Mouse (Mus musculus) left cerebral cortex, adult 2 months (tissue): ENCODE measurements around the gene Etv6. TPM values are rescaled to one million over a fixed set of nuclear protein-coding genes. Genes with fewer than 3 reads are reported as not detected.

Experiments
- DNase-seq, 2 experiments: peaks; one replicate each; pipeline ENCODE4 v3.0.0; 2021 to 2022; ENCODE audit warnings: low spot score in 2 of 2, mixed read lengths in 1 of 2; ENCODE audit errors: extremely low spot score in 1 of 2
- H3K27ac ChIP-seq: fragments of 200-600 bp; 2 replicates; pipeline ENCODE4 v1.8.1; 2022
- H3K4me3 ChIP-seq: fragments of 200-600 bp; 2 replicates; pipeline ENCODE4 v1.8.1; 2022
- CTCF ChIP-seq: fragments of 200-600 bp; IDR thresholded peaks from 2 replicates; pipeline ENCODE4 v1.8.1; 2022; ENCODE audit warnings: antibody characterized with exemption, mild to moderate bottlenecking, moderate library complexity
- intact Hi-C: fragments of 180-260 bp; cut with DNase I; formaldehyde crosslinking; loops from one replicate; pipeline ENCODE4 v1.15.1; 2025
- total RNA-seq, 2 experiments: library from RNA; stranded (reverse); gene quantifications; 2 replicates each; pipeline ENCODE4 v1.2.3; 2021

Gene Etv6
- total RNA-seq, 2 experiments from 2014 or later, result 18.7 to 19.3 TPM

- DNase-seq, result no peak
- intact Hi-C loops, result no loop called here
- TF ChIP-seq CTCF, result no peak
- no peak overlapping the region for H3K4me3 ChIP-seq
- no peak overlapping the region for H3K27ac ChIP-seq
Observed at GRCm38 (mm10) chr6:134103519-134103918, 68.0 kb downstream of the Etv6 start.

GRCm38 (mm10) chr6:134105514-134106201 is 70.2 kb downstream of the Etv6 start:
- no peak for DNase-seq
- intact Hi-C loops, result no loop called here
- Histone ChIP-seq H3K27ac (no peak overlapping the region), H3K4me3 (no peak overlapping the region)
- no peak for TF ChIP-seq CTCF

GRCm38 (mm10) chr6:134107696-134108095 is 72.2 kb downstream of the Etv6 start:
- no peak overlapping the region for H3K4me3 ChIP-seq
- DNase-seq, result no peak
- intact Hi-C loops, result no loop called here
- TF ChIP-seq CTCF, result no peak
- H3K27ac ChIP-seq, result no peak overlapping the region

GRCm38 (mm10) chr6:134109675-134110074 is 74.2 kb downstream of the Etv6 start:
- Histone ChIP-seq H3K27ac (no peak overlapping the region), H3K4me3 (no peak overlapping the region)
- intact Hi-C loops, result no loop called here
- no peak for TF ChIP-seq CTCF
- no peak for DNase-seq

- no peak for DNase-seq
- intact Hi-C loops, result no loop called here
- Histone ChIP-seq H3K27ac (no peak overlapping the region), H3K4me3 (no peak overlapping the region)
- no peak for TF ChIP-seq CTCF
Observed at GRCm38 (mm10) chr6:134110206-134110605, 74.7 kb downstream of the Etv6 start.

- intact Hi-C loops, result no loop called here
- Histone ChIP-seq H3K4me3 (no peak overlapping the region), H3K27ac (no peak overlapping the region)
- DNase-seq, result no peak
- TF ChIP-seq CTCF, result no peak
Observed at GRCm38 (mm10) chr6:134111599-134111998, 76.1 kb downstream of the Etv6 start.

- intact Hi-C loops, result no loop called here
- no peak overlapping the region for H3K27ac ChIP-seq
- no peak overlapping the region for H3K4me3 ChIP-seq
- no peak for TF ChIP-seq CTCF
- DNase-seq, result no peak
Observed at GRCm38 (mm10) chr6:134112753-134113152, 77.3 kb downstream of the Etv6 start.

GRCm38 (mm10) chr6:134113168-134113567 is 77.7 kb downstream of the Etv6 start:
- Histone ChIP-seq H3K27ac (no peak overlapping the region), H3K4me3 (no peak overlapping the region)
- intact Hi-C loops, result no loop called here
- TF ChIP-seq CTCF, result no peak
- DNase-seq, result no peak

- intact Hi-C loops, result no loop called here
- TF ChIP-seq CTCF, result no peak
- no peak for DNase-seq
- no peak overlapping the region for H3K27ac ChIP-seq
- H3K4me3 ChIP-seq, result no peak overlapping the region
Observed at GRCm38 (mm10) chr6:134115219-134115968, 79.9 kb downstream of the Etv6 start.

GRCm38 (mm10) chr6:134117380-134117938 is 82.0 kb downstream of the Etv6 start:
- Histone ChIP-seq H3K4me3 (no peak overlapping the region), H3K27ac (no peak overlapping the region)
- no peak for DNase-seq
- intact Hi-C loops, result no loop called here
- no peak for TF ChIP-seq CTCF

- no peak overlapping the region for H3K27ac ChIP-seq
- DNase-seq, result no peak
- H3K4me3 ChIP-seq, result no peak overlapping the region
- TF ChIP-seq CTCF, result no peak
- intact Hi-C loops, result no loop called here
Observed at GRCm38 (mm10) chr6:134118506-134118905, 83.0 kb downstream of the Etv6 start.

GRCm38 (mm10) chr6:134119136-134119535 is 83.6 kb downstream of the Etv6 start:
- DNase-seq, result no peak
- Histone ChIP-seq H3K4me3 (no peak overlapping the region), H3K27ac (no peak overlapping the region)
- intact Hi-C loops, result no loop called here
- TF ChIP-seq CTCF, result no peak
